Mouse (Mus musculus) hindlimb bud, embryonic 11.5 days (tissue): ENCODE results near the gene Lamb1.

Source experiments
- DNase-seq: peaks from one replicate; pipeline ENCODE4 v3.0.0-alpha.2; 2012; ENCODE audit warnings: low read depth, low spot score; ENCODE audit errors: extremely low spot score

Gene Lamb1

GRCm38 (mm10) chr12:31312281-31312680 is 47.2 kb downstream of the Lamb1 start:
- DNase-seq = no peak

- DNase-seq = no peak
Measured at GRCm38 (mm10) chr12:31313136-31313535, 48.1 kb downstream of the Lamb1 start.

- DNase-seq = no peak
Measured at GRCm38 (mm10) chr12:31314310-31314709, 49.3 kb downstream of the Lamb1 start.

DNA sequence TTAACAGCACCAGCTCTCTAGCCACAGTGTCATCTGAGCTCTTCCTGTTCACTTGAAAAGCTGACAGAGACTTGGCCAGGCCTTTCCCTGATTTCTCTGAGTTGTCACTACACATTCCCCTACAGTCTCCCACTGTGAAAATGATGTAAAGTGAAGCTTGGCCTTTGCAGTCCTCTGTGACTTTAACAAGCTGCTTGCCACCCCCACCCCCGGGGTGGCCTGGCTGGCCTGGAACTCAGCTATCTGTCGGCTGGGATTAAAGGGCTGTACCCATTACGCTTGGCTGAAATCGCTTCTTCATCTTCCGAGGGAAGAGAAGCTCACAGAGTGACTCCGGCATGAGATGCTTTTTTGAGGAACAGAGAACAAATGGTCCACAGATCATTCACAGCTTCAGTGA is 50.9 kb downstream of the Lamb1 start:
- DNase-seq = no peak

DNA sequence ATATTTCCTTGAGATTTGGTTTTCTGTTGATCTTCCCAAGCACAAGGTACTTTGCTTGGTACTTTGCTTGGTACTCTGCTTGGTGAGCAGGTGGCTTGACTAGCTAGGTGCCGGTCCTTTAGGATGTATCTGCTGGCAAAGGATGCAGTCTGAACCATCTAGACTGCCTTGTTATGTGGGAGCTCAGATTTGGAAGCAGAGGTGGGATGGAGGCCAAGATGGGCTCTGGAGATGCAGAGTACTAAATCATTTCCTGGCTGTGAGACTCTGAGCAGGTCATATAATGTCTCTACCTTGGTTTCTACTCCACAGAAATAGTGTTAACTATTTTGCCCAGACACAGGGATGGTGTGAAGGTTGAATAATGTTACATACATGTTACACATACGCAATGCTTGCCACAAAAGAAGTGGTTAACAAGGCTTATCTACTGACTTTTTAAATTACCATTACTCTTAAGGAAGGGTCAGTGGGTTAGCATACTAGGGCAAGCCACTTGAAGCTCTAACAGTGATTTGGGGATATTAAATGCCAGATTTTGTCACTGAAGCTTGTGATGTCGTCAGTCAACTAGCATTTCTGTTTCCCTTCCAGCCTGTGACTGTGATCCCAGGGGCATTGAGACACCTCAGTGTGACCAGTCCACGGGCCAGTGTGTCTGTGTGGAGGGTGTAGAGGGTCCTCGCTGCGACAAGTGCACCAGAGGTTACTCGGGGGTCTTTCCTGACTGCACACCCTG is 52.8 kb downstream of the Lamb1 start:
- no peak for DNase-seq

DNA sequence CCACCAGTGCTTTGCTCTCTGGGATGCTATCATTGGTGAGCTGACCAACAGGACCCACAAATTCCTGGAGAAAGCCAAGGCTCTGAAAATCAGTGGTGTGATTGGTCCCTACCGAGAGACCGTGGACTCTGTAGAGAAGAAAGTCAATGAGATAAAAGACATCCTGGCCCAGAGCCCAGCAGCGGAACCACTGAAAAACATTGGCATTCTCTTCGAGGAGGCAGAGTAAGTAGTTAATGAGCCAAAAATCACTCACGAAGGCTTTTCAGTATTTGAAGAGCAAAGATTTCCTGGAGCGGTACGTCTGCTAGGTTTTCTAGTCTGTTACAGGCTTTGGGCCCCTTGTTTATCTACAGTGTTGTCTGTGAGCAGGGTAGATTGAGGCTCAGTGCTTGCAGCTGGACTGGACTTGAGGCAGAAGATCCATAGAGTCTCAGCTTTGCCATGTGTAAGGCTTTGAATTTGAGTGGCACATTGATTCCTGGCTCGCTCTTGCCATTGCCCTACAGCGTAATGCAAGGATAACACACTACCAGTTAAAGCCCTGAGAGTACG is 53.5 kb downstream of the Lamb1 start:
- no peak for DNase-seq

GRCm38 (mm10) chr12:31320817-31321216 is 55.8 kb downstream of the Lamb1 start:
- DNase-seq = no peak

DNA sequence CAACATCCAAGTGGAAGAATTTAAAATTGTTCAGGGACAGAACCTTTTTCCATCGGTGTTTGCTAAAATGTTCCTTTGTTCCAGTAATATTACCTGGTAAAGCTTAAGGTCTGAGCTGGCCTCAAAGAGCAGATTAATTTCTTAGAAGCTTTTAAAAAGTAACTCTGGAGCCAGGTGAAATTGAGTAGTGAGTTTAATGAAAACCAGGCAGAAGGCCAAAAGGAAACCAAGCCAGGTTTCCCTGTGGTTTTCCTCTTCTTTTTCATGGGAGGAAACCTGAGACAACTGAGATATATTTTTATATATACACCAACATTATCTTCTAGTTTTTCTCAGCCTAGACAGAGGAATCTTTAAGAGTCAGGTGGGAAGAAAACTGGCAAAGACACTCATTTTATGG is 56.5 kb downstream of the Lamb1 start:
- no peak for DNase-seq

DNA sequence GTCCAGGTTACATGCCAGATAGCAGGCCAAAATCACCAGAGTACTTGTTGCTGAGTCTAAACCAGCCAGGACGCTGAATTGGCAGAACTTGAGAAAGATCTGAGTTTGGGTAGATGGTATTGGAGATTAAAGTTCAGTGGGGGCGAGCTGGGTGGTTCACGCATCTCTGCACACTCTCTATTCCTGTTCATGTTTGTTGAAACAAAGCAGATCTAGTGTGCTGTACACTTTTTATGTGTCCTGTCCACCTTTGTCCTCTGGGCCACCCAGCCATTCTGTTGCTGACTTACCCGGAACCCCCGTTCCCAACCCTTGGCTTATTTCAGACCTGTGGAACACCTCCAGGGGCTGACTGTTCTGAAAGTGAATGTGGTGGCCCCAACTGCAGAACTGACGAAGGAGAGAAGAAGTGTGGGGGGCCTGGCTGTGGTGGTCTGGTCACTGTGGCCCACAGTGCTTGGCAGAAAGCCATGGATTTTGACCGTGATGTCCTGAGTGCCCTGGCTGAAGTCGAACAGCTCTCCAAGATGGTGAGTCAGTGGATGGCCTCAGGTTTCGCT is 58.2 kb downstream of the Lamb1 start:
- no peak for DNase-seq

- no peak for DNase-seq
Measured at GRCm38 (mm10) chr12:31327139-31327538, 62.1 kb downstream of the Lamb1 start.

- no peak for DNase-seq
Measured at GRCm38 (mm10) chr12:31333261-31333660, 68.2 kb downstream of the Lamb1 start.

DNA sequence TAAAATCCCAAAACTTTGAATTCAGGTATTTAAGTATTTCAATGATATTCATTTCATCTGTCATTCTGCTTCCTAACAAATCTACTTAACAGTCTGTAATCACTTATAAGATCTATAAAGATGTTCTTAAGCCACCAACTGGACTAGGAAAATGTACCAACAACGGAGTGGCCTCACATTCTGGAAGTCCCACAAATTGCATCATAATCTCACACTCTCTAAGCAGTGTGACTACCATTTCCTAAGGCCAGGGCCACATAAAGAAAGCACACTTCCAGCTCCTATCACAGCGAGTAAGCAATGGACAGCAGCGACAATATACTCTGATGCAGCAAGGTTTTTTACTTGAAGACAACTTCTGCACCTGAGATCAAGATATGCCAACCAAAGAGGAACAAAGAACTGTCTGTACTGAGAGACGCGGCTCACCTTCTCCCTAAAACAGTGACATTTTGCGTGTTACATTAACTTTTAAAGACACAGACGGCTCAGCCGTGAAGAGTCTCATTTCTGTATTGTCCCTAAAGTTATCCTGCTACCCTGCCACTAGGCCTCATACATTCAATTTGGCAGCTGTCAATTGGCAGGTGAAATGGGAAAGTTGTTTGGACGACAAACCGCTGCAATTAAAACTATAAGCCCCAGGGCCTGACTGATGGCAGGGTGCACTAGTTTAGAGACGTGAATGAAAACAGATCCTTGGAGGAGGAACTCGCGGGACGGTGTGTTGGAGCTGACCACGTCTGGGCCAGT is 85.3 kb downstream of the Lamb1 start:
- no peak for DNase-seq

GRCm38 (mm10) chr12:31350944-31351928 is 86.2 kb downstream of the Lamb1 start, which contains the start of gene Dld:
Dld (minus strand) TSS chr12:31351453.
- peak; percentile 88 for DNase-seq

GRCm38 (mm10) chr12:31366428-31366827 is 101.4 kb downstream of the Lamb1 start:
- DNase-seq = no peak

- DNase-seq = no peak
Measured at GRCm38 (mm10) chr12:31367721-31368120, 102.7 kb downstream of the Lamb1 start.

- DNase-seq = no peak
Measured at GRCm38 (mm10) chr12:31369118-31369517, 104.1 kb downstream of the Lamb1 start.

DNA sequence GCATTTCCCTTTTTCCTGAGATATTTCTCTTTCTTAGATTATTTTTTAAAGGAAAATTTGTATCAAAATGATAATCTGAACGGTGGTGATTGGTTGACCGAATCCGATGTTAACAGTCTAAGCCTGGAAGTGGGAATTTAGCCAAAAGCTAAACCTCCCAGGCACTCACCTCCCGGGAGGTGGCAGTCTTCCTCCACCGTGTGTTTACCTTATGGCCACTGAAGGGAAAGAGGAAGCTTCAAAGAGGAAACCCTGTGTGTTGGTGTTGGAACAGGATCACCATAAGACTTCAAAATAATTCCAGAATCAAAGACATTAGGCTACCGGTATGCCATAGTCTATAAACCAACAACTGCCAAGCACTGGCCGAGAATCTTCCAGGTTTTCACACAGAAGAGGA is 104.6 kb downstream of the Lamb1 start:
- DNase-seq = no peak

DNA sequence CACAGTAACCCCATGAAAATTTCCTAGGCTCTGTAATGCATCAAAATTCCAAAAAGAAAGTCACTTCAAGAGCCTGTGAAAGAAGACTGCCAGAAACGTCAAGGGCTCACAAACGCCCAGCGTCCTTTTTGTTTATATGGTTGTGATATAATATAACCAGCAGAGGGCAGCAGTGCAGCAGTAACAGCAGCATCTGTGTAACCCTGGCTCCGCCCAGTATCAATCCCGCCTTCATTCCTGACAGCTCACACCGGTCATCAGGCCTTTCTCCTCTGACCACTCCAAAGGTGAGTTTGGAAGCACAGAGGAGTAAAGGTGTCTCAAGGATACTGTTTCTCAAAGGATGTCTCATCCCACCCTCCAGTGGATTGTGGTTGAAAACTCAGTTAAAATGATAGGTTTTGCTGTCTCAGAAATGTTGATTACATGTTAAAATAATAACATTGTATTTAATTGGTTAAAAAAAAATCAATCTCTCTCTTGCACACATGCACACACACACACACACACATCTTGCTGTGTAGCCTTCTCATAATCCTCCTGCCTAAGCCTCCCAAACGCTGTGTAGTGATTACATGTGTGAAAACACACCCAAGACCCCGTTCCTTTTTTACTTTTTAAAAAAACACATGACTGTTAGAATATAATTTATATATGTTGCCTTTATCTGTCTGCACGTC is 109.7 kb downstream of the Lamb1 start:
- peak; percentile 54 for DNase-seq

- DNase-seq = no peak
Measured at GRCm38 (mm10) chr12:31375283-31375615, 110.2 kb downstream of the Lamb1 start.

GRCm38 (mm10) chr12:31376326-31376950 is 111.4 kb downstream of the Lamb1 start:
- DNase-seq = peak; percentile 22
